Mouse (Mus musculus): ENCODE measurements around the gene Cnpy3.

The Cnpy3 gene

DNA sequence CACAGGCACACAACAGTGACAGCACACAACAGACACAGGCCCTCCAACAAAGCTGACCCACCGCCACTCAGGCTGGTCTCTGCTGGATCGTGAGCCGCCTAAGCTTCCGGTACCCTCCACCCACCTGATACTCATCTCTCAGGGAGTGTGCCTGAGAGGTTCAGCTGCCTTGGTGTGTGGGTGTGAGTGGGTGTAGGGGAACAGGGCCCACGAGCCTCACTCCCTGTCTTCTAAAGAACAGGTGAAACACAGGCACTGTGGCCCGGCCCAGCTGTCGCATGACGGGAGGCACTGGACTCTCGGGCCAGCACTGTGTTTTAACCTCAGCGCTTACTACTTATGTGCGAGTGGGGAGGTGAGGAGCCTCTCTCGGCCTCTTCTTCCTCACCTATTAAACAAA, 49.9 kb downstream of the Cnpy3 start:
- in situ Hi-C loops (cut with MboI; ENCODE audit: low pct_unique_long_range_greater_than_20kb in 1 of 2, low sequenced_read_pairs in 2 of 2, unreplicated experiment in 1 of 2), result no loop called here

DNA sequence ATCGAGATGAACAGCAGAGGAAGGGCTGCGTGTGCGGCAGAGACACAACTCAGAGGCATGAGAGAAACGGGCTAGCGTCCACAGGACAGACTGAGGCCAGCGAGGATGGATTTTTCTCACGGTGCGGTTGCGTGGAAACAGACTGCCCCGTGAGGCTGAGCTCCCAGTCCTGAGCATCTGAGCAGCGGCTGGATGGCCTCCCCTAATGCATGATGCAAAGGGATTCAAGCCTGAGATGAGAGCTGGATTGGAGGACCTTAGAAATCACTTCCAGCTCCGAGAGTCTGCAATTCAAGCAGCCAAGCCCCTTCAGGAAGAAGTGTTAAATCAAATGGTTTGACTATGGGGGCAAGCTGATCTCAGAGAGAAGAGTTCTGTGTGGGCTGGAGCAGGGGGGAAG, 50.5 kb downstream of the Cnpy3 start:
- in situ Hi-C loops (cut with MboI; ENCODE audit: low pct_unique_long_range_greater_than_20kb in 1 of 2, low sequenced_read_pairs in 2 of 2, unreplicated experiment in 1 of 2), result no loop called here

DNA sequence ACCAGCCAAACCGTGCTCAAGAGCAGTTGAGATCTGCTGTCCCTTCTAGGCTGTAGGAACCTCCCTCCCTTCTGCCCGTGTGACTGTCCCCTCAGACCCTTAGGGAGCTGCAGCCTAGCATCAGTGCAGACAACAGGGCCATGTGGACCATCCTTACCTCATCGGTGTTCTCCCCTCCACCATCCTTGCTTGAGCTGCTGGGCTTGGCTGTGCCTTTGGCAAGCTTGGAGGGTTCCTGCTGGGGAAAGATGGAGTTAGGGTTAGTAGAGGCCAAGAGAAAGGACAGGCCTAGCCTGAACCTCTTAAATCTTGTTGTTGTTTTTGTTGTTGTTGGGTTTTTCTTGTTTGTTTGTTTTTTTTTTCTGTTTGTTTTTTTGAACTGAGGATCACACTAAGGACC, 52.1 kb downstream of the Cnpy3 start:
- in situ Hi-C loops (cut with MboI; ENCODE audit: low pct_unique_long_range_greater_than_20kb in 1 of 2, low sequenced_read_pairs in 2 of 2, unreplicated experiment in 1 of 2), result no loop called here

DNA sequence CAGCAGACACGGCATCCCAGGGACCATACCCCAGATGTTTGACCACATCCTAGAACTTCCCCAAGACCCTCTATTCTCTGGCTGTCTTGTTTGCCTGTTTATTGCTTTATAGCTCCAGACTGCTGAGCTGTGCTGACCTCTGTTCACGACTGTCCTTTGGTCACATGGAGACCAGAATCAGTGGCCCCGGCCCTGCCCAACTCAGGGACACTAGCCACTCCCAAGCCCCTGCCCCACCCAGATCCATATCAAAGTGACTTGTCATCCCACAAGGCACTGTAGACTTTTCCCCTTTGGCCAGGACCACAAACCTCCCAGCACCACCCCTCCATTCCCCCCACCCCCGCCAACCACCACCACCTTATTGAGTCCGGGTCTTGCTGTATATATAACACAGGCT, 52.8 kb downstream of the Cnpy3 start:
- in situ Hi-C loops (cut with MboI; ENCODE audit: low pct_unique_long_range_greater_than_20kb in 1 of 2, low sequenced_read_pairs in 2 of 2, unreplicated experiment in 1 of 2), result no loop called here

DNA sequence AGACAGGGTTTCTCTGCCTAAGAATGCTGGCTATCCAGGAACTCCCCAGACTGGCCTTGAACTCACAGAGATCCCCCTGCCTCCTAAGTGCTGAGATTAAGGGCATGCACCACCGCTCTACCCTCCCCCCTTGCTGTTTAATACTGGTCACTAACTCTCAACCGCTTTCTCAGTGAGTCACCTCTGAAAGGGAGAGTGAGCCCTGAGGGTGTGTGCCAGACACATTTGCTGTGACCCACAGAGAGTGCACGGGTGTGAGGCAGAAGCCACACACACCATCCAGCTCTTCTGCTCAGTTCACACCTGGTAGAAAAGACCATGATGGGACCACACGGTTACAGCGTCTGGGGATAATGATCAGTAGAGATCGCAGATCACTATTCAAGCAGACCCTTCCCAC, 53.5 kb downstream of the Cnpy3 start:
- in situ Hi-C loops (cut with MboI; ENCODE audit: low pct_unique_long_range_greater_than_20kb in 1 of 2, low sequenced_read_pairs in 2 of 2, unreplicated experiment in 1 of 2), result no loop called here

DNA sequence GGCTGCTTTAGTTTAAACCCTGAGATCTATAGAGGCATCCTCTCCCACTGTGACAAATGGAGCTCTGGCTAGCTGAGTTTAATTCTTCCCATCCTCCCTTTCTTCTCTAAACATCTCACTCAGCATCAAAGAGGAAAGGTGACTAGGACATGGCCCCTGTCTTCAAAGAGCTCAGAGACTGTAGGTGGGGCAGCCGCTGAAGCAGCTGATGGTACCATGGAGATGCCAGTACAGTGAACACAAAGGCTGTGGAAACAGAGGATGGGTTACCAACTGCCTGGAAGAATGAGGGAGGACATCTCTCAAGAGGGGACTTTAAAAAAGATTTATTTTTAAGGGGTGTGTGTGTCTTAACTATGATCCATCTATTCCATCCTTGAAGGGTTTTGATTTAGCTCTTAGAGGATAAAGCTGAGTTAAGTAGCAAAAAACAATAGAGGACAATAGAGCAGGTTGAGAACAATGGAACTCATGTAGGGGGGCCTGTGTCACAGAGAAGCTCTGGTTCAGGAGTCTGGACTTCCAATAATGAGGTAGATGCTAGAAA, 57.4 kb downstream of the Cnpy3 start:
- in situ Hi-C loops (cut with MboI; ENCODE audit: low pct_unique_long_range_greater_than_20kb in 1 of 2, low sequenced_read_pairs in 2 of 2, unreplicated experiment in 1 of 2), result no loop called here

DNA sequence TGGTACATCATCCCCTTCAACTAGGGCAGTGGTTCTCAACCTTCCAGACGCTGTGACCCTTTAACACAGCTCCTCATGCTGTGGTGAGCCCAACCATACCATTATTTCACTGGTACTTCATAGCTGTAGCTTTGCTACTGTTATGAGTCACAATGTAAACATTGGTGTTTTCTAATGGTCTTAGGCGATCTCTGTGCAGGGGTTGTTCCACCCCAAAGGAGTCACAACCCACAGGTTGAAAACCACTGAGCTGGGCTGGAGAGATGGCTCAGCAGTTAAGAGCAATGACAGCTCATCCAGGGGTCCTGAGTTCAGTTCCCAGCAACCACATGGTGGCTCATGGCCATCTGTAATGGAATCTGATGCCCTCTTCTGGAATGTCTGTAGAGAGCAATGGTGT, 60.6 kb downstream of the Cnpy3 start:
- in situ Hi-C loops (cut with MboI; ENCODE audit: low pct_unique_long_range_greater_than_20kb in 1 of 2, low sequenced_read_pairs in 2 of 2, unreplicated experiment in 1 of 2), result no loop called here

DNA sequence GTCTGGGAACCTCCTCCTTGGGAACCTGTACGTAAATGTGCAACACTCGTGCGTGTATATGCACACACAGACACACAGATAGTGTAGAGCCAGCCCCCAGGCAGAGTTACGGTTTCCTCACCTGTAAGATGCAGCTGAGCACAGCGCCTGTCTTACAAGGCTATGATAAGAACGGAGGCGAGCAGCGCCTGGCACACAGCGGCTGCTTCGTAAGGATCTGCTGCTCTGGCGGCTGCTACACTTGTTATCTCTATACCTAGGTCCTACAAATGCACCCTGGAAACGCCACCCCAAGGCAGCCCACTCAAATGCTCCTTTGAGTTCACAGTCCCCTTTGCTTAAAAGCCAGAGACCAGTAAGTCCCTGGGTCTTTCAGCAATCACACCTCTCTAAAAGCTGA, 61.3 kb downstream of the Cnpy3 start:
- in situ Hi-C loops (cut with MboI; ENCODE audit: low pct_unique_long_range_greater_than_20kb in 1 of 2, low sequenced_read_pairs in 2 of 2, unreplicated experiment in 1 of 2), result no loop called here

DNA sequence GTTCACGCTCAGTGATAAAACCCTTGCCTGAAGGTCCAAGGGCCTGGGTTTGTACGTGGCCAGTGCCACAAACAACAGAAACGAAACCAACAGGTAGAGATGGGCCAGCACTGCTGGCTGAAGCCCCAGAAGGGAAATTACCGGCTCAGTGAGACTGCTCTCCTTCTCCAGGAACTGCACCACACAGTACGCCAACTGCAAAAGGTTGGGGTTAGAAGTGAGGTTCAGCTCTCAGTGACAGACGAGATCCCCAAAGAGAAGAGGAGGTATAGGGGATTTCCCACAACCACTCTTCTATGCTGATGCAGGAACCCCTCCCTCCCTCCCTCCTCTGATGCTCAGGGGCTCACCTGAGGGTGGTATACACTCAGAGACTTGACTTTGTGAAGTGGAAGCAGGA, 66.1 kb downstream of the Cnpy3 start:
- in situ Hi-C loops (cut with MboI; ENCODE audit: low pct_unique_long_range_greater_than_20kb in 1 of 2, low sequenced_read_pairs in 2 of 2, unreplicated experiment in 1 of 2), result no loop called here

Measured in mouse embryonic stem cell (cell line).